Mouse (Mus musculus) testis, adult 2 months (tissue): ENCODE measurements at regions not wholly inside any gene's neighbourhood (a gene's known extent, or its start where the extent isn't known, plus 50 kb on each side); places are given as distances from the start of the nearest gene placed in this dataset.

Experiments used
- CTCF ChIP-seq: fragments of 200-500 bp; IDR thresholded peaks from 2 replicates; pipeline ENCODE4 v1.5.1; 2012; ENCODE audit warnings: low read depth, mild to moderate bottlenecking, inconsistent platforms, low read length, moderate library complexity; ENCODE audit not compliant: control insufficient read depth, insufficient read depth, insufficient replicate concordance
- POLR2A ChIP-seq: fragments of 200-500 bp; IDR thresholded peaks from 2 replicates; pipeline ENCODE4 v1.6.1; 2012; ENCODE audit warnings: low read depth, mild to moderate bottlenecking, inconsistent platforms, low read length, moderate library complexity; ENCODE audit not compliant: control insufficient read depth

DNA sequence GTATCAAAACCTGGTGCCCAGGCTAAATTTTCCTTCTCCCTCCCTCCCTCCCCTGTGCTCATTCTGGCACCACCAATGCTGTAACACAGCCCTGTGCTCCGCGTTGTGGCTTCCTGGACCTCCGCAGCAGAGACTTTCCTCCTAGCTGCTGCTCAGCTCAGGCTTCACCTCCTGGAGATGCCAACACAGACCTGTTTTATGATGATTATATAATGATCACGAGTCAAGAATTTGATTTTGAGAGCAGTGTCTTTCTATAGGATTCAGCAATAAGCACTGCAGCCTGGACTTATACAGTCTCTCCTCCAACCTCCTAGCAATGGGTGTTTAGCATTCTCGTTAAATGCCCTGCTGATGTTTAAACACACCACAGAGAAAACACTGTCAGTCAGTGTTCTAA lies 177.5 kb upstream of the Tas2r119 start:
- TF ChIP-seq CTCF, result no peak
- TF ChIP-seq POLR2A, result no peak
